Mouse (Mus musculus) ES-E14 (cell line): ENCODE measurements around the gene Anxa11. TPM values are rescaled to one million over a fixed set of nuclear protein-coding genes. Genes with fewer than 3 reads are reported as not detected.

Experiments
- total RNA-seq: library from RNA; depleted of rRNA; stranded (reverse); fragments of 300-350 nt; gene quantifications from 2 replicates; pipeline ENCODE4 v1.2.3, GENCODE M21; 2012; rRNA removed

Anxa11 gene
- total RNA-seq, 1 experiment: 18.7 TPM

Other genes starting within 250 kb of the Anxa11 start
- 24.9 and 27.0 TPM in 2 replicates for gene Ppif, start 148.0 kb upstream of the Anxa11 start, total RNA-seq
- gene Zcchc24, start 73.1 kb upstream of the Anxa11 start, total RNA-seq: 4.1 and 5.7 TPM in 2 replicates
- 1.3 and 6.5 TPM in 2 replicates for gene Plac9a, start 60.9 kb downstream of the Anxa11 start, total RNA-seq
- 1.7 and 2.4 TPM in 2 replicates for gene Tmem254a, start 85.5 kb downstream of the Anxa11 start, total RNA-seq
- gene Cphx1, start 96.1 kb downstream of the Anxa11 start, total RNA-seq: 0.63 and 1.0 TPM in 2 replicates
- gene Duxbl1, start 136.4 kb downstream of the Anxa11 start, total RNA-seq: 0.32 TPM in 1 of 2 replicates, not detected in the other
- gene Gm9780, start 200.6 kb downstream of the Anxa11 start, total RNA-seq: 5.2 and 6.3 TPM in 2 replicates
- gene Tmem254c, start 225.2 kb downstream of the Anxa11 start, total RNA-seq: 23.6 and 25.1 TPM in 2 replicates
- gene Cphx2, start 239.4 kb downstream of the Anxa11 start, total RNA-seq: 0.49 and 1.6 TPM in 2 replicates
- gene Cphx3, start 240.1 kb downstream of the Anxa11 start, total RNA-seq: 4.5 and 12.3 TPM in 2 replicates